Mouse (Mus musculus): ENCODE data around the gene Tbc1d5. TPM values are rescaled to one million over a fixed set of nuclear protein-coding genes. Genes with fewer than 3 reads are reported as not detected.

The Tbc1d5 gene
- total RNA-seq, 4 experiments from 2014 or later = 17.5 to 20.4 (median 18.5) TPM

DNA sequence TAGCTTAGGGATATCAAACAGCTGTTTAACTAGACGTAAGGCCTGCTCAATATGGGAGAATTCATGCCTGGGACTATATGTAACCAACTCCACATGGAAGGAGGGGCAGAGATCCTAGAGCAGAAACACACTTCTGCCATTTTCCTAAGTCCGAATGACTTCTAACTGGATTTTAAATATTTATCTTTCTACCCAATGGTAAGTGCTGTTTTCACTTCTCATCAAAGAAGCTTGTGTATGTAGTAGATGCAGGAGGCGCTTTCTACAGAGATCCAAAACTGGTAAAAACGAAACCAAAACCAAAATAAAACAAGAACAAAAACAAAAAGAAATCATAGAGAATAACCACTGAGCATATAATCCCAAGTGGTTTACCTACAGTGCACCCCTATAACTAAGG lies 299.2 kb downstream of the Tbc1d5 start:
- no peak for DNase-seq (ENCODE audit: low spot score)

DNA sequence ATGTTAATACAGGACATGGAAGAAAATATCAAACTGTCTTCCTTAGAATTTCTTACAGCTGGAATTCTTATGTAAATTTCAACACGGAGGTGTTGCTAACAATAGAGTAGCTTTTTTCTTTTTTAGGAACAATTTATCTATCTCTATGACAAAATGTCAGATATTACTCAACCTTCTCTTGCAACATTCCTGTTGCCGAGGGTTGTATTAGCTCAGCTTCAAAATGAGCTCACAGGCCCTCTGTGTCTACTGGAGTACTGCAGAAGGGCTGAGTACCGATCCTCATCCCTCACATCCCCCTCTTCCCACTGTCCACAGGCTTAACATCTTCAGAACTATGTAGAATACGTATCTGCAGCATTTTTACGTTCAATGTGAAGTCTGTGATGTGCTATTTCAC lies 302.7 kb downstream of the Tbc1d5 start:
- DNase-seq (ENCODE audit: low spot score) = no peak

GRCm38 (mm10) chr17:50874067-50874466 lies 305.1 kb downstream of the Tbc1d5 start:
- DNase-seq (ENCODE audit: low spot score) = no peak

DNA sequence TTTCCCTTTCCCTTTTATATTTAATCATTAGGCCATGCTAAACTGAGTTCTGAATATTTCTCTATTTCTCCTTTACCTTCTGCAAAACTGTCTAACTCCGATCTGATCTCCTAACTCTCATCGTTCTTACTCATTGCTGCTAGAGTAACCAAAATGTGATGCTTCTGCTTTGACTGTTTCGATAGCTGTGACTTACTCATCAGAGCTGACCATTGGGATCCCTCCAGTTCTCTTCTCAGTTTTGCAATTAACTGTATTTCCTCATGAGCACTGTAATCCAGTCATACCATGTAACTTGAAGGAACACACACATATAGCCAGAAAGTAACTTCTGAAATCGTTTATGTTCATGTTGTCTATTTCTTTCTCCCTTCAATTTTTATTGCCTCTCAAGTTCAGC lies 306.6 kb downstream of the Tbc1d5 start:
- DNase-seq (ENCODE audit: low spot score) = no peak

DNA sequence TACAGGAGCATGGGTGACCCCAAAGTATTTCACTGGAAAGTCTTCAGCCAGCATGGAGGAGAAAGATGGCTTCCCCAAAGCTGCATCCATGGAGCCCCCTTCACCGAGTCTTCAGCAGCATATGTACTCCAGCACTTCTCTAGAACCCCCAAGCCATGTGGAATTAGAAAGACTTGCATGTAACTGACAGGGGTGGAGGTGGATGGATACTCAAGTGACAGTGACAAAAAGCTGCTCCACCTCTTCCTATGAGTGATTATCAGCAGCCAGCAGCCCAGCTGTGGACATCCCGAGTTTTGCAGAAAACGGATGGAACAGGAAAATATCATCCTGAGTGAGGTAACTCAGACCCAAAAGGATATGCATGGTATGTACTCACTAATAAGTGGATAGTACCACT lies 311.9 kb downstream of the Tbc1d5 start:
- DNase-seq (ENCODE audit: low spot score) = no peak

DNA sequence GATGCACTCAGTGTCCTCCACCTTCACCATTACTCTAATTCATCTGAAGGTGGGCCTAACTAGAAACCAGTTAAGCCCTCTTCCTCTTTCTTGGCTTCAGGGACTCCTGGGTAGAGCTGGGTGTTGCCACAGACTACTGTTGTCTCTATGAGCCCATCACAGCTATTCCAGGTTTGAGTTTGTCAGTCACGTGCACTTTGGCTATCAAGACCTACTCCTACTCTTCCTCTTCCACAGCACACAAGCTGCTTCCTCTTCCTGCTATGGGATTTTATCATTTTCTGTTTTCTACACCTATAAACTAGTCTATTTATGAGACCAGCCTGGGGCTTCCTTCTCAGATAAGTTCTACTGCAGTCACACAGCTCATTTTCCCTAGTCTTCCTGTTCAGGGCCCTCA lies 314.4 kb downstream of the Tbc1d5 start:
- DNase-seq (ENCODE audit: low spot score) = no peak

- no peak for DNase-seq (ENCODE audit: low spot score)
Observed at GRCm38 (mm10) chr17:50853220-50853619, 325.9 kb downstream of the Tbc1d5 start.

- no peak for DNase-seq (ENCODE audit: low spot score)
Observed at GRCm38 (mm10) chr17:50851382-50851781, 327.8 kb downstream of the Tbc1d5 start.

- DNase-seq (ENCODE audit: low spot score) = no peak
Observed at GRCm38 (mm10) chr17:50814089-50814488, 365.1 kb downstream of the Tbc1d5 start.

DNA sequence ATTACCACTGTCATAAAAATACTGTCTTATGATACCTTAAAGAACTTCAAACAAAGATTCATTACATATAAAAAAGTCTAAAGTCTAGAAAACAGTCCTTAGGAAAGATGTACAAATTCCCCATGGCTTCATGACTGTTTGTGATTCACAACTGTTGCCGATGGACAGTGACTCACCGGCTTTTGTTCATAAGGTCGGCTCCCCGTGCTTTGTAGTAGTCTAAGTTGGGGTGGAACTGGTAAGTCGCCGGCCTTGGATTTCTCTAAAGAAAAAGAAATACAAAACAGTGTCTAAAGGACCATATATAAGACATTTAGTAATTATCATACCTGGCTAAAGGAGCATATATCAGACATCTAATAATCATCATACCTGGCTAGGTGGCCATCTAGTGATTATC lies 365.6 kb downstream of the Tbc1d5 start:
- no peak for DNase-seq (ENCODE audit: low spot score)

DNA sequence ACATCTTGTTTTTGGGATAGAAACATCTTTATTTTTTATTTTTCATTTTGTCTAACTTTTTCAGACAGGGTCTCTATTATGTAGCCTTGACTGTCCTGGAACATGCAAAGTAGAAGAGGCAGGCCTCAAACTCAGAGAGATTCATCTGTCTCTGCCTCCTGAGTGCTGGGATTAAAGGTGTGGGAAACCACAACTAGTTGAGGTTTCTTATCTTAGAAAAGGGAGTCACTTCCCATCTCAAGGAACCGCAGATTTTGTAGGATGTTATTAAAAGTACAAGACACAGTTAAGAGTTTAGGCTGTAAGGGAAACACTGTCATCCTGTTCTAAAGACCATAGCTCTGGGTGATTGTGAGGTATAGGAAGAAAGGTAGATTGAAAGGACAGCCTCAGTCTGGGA lies 373.5 kb downstream of the Tbc1d5 start:
- no peak for DNase-seq (ENCODE audit: low spot score)

DNA sequence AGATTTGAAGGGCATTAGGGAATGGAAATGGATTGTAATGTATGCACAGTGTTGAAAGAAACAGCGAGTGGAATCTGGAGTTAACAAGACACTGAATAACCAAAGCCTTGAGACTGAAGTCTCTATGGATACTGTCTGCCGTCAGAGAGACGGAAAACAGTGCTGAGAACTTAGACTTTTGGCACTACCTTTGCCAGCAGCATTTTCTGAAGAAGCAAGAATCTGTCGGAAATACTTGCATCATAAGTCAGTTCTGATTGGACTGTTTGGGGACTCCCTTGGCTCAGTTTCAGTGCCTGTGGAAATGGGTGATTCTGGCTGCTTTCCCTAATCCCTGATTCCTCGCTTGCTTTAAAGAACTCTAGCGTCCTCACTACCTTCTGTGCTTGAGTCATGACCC lies 375.9 kb downstream of the Tbc1d5 start:
- DNase-seq (ENCODE audit: low spot score) = no peak

DNA sequence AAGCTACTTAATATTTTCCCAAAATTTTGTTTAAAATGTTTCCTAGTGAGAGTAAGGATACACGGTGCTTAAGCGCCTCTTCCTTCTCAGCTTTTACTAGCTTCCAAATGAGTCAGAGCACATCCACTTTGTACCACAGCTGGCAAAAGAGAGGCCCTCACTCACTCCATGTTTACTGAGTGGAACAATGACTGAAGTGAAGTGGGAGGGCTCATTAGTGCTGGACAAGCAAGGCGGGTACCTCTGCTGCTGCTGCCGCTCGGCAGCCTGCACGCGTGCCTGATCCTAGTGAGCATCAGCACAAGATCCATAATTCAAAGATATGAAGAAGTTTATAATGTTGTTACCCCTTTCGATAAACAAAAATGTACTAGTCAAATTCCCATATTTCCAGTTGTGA lies 376.8 kb downstream of the Tbc1d5 start:
- no peak for DNase-seq (ENCODE audit: low spot score)

GRCm38 (mm10) chr17:50795445-50796095 lies 383.6 kb downstream of the Tbc1d5 start:
- peak; percentile 61 for DNase-seq (ENCODE audit: low spot score)

GRCm38 (mm10) chr17:50791671-50792070 lies 387.5 kb downstream of the Tbc1d5 start:
- DNase-seq (ENCODE audit: low spot score) = no peak

GRCm38 (mm10) chr17:50788835-50789234 lies 390.3 kb downstream of the Tbc1d5 start:
- no peak for DNase-seq (ENCODE audit: low spot score)

- no peak for DNase-seq (ENCODE audit: low spot score)
Observed at GRCm38 (mm10) chr17:50775247-50775646, 403.9 kb downstream of the Tbc1d5 start.

DNA sequence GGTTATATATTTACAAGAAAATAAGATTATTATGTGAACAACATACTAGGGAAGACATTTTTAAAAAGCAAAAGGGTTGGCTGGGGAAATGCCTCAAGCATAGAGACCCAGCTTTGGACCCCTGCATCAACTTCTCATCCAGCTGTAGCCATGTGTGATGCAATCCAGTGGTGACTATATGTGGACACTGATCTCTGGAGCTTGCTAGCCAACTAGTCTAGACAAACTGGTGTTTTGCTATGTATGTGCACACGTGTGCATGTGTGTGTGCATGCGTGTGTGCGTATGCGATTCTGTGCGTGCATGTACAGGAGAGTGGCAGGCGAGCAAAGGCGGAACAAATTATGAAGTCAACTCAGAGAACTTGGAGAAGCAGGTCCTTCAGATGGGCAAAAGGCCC lies 414.8 kb downstream of the Tbc1d5 start:
- DNase-seq (ENCODE audit: low spot score) = no peak

DNA sequence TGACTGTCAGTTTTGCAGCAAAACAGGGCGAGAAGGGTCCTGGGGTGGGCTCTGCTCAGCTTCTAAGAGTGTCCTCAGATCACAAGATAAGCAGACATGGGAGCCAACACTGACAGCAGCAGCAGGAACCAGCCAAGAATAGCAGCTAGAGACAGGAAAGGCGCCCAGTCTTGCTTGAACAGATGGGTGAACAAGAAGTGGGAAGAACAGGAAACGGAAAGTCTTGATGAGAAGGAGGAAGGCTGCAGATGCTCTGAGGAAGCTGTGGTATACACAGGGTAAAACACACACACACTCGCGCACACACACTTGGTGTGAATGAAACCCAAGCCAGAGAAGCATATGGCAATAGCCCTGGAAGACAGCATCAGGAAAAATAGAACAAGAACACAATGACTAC lies 415.7 kb downstream of the Tbc1d5 start:
- peak; percentile 28 for DNase-seq (ENCODE audit: low spot score)

DNA sequence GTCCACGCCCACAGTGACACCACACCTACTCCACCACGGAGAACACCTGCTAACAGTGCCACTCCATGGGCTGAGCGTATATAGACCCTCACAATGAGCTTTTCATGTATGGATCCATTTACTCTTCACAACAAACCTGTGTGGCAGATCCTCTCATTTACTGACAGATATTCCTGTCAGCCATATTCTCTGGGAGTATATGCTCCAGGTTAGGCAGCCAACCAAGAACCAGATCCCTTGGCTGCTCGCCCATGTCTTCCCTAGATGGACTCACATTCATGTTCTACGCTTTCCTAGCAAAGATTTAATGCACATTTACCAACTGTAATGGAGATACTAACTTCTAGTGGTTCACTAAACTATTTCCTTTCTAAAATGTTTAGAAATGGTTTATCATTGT lies 416.9 kb downstream of the Tbc1d5 start:
- DNase-seq (ENCODE audit: low spot score) = no peak

DNA sequence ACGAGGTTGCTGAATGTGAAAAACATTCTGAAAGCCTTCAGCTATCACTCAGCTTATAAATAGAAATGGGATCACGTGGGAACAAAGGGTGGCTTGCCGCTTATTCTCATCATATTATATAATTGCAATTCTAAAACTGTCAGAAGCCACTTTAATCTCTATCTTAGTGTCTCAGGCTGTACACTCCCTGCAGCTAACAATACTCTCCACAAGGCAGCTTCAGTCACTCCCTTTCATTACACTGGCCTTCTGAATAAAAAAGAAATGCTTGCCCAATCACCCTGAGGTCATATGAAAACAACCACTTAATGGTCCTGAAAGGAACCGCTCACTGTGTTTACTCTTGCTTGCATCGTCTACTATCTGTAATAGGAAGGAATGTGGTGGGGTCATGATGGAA lies 418.1 kb downstream of the Tbc1d5 start:
- DNase-seq (ENCODE audit: low spot score) = peak; percentile 60

DNA sequence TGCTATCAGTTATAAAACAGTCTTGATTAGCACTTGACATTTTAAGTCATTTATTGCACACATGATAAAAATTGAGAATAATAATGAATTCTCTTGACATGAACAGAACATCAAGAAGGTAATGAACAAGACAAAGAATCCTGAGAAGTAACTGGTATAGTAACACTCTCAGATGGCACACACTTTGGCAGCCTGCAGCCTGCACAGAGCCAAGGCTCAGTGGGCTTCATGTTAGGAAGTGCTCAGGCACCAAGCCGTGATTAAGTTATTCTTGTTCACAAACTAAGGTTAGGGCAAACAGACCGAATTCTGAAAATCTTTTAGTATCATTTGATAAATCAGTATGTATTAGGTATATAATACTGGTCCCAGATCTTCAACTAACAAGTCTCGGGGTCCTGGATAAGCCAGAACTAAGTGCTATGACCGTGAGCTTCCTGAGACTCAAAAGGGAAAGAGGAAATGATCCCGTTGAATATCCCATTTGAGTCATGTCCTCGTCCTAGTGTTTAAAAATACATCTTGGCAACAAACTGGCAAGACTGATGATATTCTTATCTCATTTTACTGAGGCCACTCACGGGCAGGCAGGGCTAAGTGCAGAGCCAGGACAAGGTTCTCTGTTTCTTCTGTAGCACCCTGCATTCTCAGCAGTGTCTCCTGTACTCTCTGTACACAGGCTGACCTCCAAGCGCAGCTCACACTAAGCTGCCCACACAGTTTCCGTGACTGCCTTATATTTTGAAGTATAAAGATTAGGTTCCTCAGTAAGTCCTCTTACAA lies 425.6 kb downstream of the Tbc1d5 start:
- peak; percentile 71 for DNase-seq (ENCODE audit: low spot score)

DNA sequence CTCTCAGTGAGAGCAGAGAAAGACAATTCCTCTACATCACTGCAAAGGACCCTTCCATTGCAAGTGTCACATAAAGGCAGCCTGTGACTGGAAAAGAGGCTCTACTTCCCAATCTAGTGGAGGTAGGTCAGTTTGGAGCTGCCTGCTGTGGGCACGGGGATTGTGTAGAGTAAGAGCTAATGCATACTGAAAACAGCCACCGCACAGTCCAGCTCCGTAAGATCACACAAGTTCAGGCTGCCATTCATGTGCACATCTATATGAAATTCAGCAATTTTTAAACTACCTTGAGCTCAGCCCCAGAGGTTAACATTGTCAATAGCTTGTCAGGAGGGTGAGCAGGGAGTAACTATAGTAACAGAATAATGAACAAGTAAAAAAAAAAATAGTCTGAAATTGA lies 426.4 kb downstream of the Tbc1d5 start:
- DNase-seq (ENCODE audit: low spot score) = no peak
